Mouse (Mus musculus): ENCODE data around the gene Pebp1. TPM values are rescaled to one million over a fixed set of nuclear protein-coding genes. Genes with fewer than 3 reads are reported as not detected.
A peak's percentile ranks its signal among the peaks of the same experiment; 100 is the strongest.

Gene Pebp1
- polyA plus RNA-seq, 1 experiment from 2014 or later = 1,314 TPM

GRCm38 (mm10) chr5:117279669-117280050 is 7.8 kb downstream of the Pebp1 start:
- WGBS = 84% methylated on average over 4 of the region's 4 CpGs
- peaks cover 42% of the 10 kb centered on the region for H3K36me3 ChIP-seq (ENCODE audit: control insufficient read depth, insufficient read depth, low read length)

GRCm38 (mm10) chr5:117278809-117279668 is 8.4 kb downstream of the Pebp1 start:
- H3K27me3 ChIP-seq (replicated peaks; ENCODE audit: control insufficient read depth, insufficient read depth, low read length) = no peaks in the 10 kb centered on the region
- DNase-seq (ENCODE audit: low spot score) (no peak), ATAC-seq (no peak)
- no peaks in the 10 kb centered on the region; the same call in 1 of the 2 replicates for H3K4me1 ChIP-seq (ENCODE audit: control insufficient read depth, insufficient read depth, low read length)
- H3K36me3 ChIP-seq (ENCODE audit: control insufficient read depth, insufficient read depth, low read length) = peaks cover 37% of the 10 kb centered on the region
- H3K9me3 ChIP-seq (replicated peaks; ENCODE audit: control insufficient read depth, low read length) = no peaks in the 10 kb centered on the region
- no peak overlapping the region for H3K9ac ChIP-seq (ENCODE audit: low read length)
- no peak overlapping the region for H3K27ac ChIP-seq (ENCODE audit: low read depth, low read length)
- 89% methylated on average over 15 of the region's 15 CpGs for WGBS
- H3K4me3 ChIP-seq (ENCODE audit: low read depth, low read length) = no peak overlapping the region
- no peak overlapping the region for H3K4me2 ChIP-seq (ENCODE audit: low read length)

More at GRCm38 (mm10) chr5:117279669-117280050, 7.8 kb downstream of the Pebp1 start:
- Histone ChIP-seq H3K9me3 (replicated peaks; ENCODE audit: control insufficient read depth, low read length) (no peaks in the 10 kb centered on the region), H3K4me1 (ENCODE audit: control insufficient read depth, insufficient read depth, low read length) (peaks cover 5% of the 10 kb centered on the region), H3K4me3 (ENCODE audit: low read depth, low read length) (no peak overlapping the region), H3K9ac (ENCODE audit: low read length) (no peak overlapping the region), H3K4me2 (ENCODE audit: low read length) (no peak overlapping the region), H3K27ac (ENCODE audit: low read depth, low read length) (no peak overlapping the region), H3K27me3 (replicated peaks; ENCODE audit: control insufficient read depth, insufficient read depth, low read length) (no peaks in the 10 kb centered on the region)
- DNase-seq (ENCODE audit: low spot score) (no peak), ATAC-seq (no peak)

GRCm38 (mm10) chr5:117277784-117278183 is 9.6 kb downstream of the Pebp1 start:
- Histone ChIP-seq H3K9me3 (replicated peaks; ENCODE audit: control insufficient read depth, low read length) (no peaks in the 10 kb centered on the region), H3K27me3 (replicated peaks; ENCODE audit: control insufficient read depth, insufficient read depth, low read length) (no peaks in the 10 kb centered on the region), H3K4me1 (ENCODE audit: control insufficient read depth, insufficient read depth, low read length) (no peaks in the 10 kb centered on the region), H3K4me2 (ENCODE audit: low read length) (no peak overlapping the region), H3K27ac (ENCODE audit: low read depth, low read length) (no peak overlapping the region), H3K4me3 (ENCODE audit: low read depth, low read length) (no peak overlapping the region), H3K9ac (ENCODE audit: low read length) (no peak overlapping the region), H3K36me3 (ENCODE audit: control insufficient read depth, insufficient read depth, low read length) (peaks cover 33% of the 10 kb centered on the region)
- WGBS = 95% methylated on average over 6 of the region's 6 CpGs
- ATAC-seq (no peak), DNase-seq (ENCODE audit: low spot score) (no peak)

GRCm38 (mm10) chr5:117274817-117275216 is 12.6 kb downstream of the Pebp1 start:
- peaks cover 10% of the 10 kb centered on the region; the same call in 1 of the 2 replicates for H3K36me3 ChIP-seq (ENCODE audit: control insufficient read depth, insufficient read depth, low read length)
- H3K4me1 ChIP-seq (ENCODE audit: control insufficient read depth, insufficient read depth, low read length) = no peaks in the 10 kb centered on the region
- H3K27me3 ChIP-seq (replicated peaks; ENCODE audit: control insufficient read depth, insufficient read depth, low read length) = no peaks in the 10 kb centered on the region
- 68% methylated on average over 5 of the region's 5 CpGs for WGBS
- H3K27ac ChIP-seq (ENCODE audit: low read depth, low read length) = no peak overlapping the region
- H3K9me3 ChIP-seq (replicated peaks; ENCODE audit: control insufficient read depth, low read length) = no peaks in the 10 kb centered on the region
- DNase-seq (ENCODE audit: low spot score) (peak; percentile 31), ATAC-seq (no peak)
- H3K4me2 ChIP-seq (ENCODE audit: low read length) = no peak overlapping the region
- no peak overlapping the region for H3K9ac ChIP-seq (ENCODE audit: low read length)
- H3K4me3 ChIP-seq (ENCODE audit: low read depth, low read length) = no peak overlapping the region

- H3K4me3 ChIP-seq (ENCODE audit: low read depth, low read length) = no peak overlapping the region
- no peaks in the 10 kb centered on the region for H3K9me3 ChIP-seq (replicated peaks; ENCODE audit: control insufficient read depth, low read length)
- ATAC-seq (no peak), DNase-seq (ENCODE audit: low spot score) (no peak)
- no peak overlapping the region for H3K27ac ChIP-seq (ENCODE audit: low read depth, low read length)
- peaks cover 7% of the 10 kb centered on the region; the same call in 1 of the 2 replicates for H3K36me3 ChIP-seq (ENCODE audit: control insufficient read depth, insufficient read depth, low read length)
- H3K4me2 ChIP-seq (ENCODE audit: low read length) = no peak overlapping the region
- H3K9ac ChIP-seq (ENCODE audit: low read length) = no peak overlapping the region
- H3K4me1 ChIP-seq (ENCODE audit: control insufficient read depth, insufficient read depth, low read length) = no peaks in the 10 kb centered on the region
- 90% methylated on average over 14 of the region's 14 CpGs for WGBS
- H3K27me3 ChIP-seq (replicated peaks; ENCODE audit: control insufficient read depth, insufficient read depth, low read length) = no peaks in the 10 kb centered on the region
These were observed 15.5 kb downstream of the Pebp1 start for GRCm38 (mm10) chr5:117271945-117272344.

GRCm38 (mm10) chr5:117269395-117269794 is 18.0 kb downstream of the Pebp1 start:
- H3K9me3 ChIP-seq (replicated peaks; ENCODE audit: control insufficient read depth, low read length) = no peaks in the 10 kb centered on the region
- H3K4me1 ChIP-seq (ENCODE audit: control insufficient read depth, insufficient read depth, low read length) = no peaks in the 10 kb centered on the region
- no peak overlapping the region for H3K4me2 ChIP-seq (ENCODE audit: low read length)
- H3K27ac ChIP-seq (ENCODE audit: low read depth, low read length) = no peak overlapping the region
- ATAC-seq = no peak
- no peak overlapping the region for H3K9ac ChIP-seq (ENCODE audit: low read length)
- no peaks in the 10 kb centered on the region for H3K27me3 ChIP-seq (replicated peaks; ENCODE audit: control insufficient read depth, insufficient read depth, low read length)
- no peak overlapping the region for H3K4me3 ChIP-seq (ENCODE audit: low read depth, low read length)
- peaks cover 30% of the 10 kb centered on the region for H3K36me3 ChIP-seq (ENCODE audit: control insufficient read depth, insufficient read depth, low read length)
- WGBS = 98% methylated on average over 12 of the region's 12 CpGs
- no peak for DNase-seq (ENCODE audit: low spot score)

- Histone ChIP-seq H3K4me2 (ENCODE audit: low read length) (no peak overlapping the region), H3K27ac (ENCODE audit: low read depth, low read length) (no peak overlapping the region), H3K4me3 (ENCODE audit: low read depth, low read length) (no peak overlapping the region), H3K9me3 (replicated peaks; ENCODE audit: control insufficient read depth, low read length) (peaks cover 1% of the 10 kb centered on the region; the same call in 1 of the 2 replicates), H3K36me3 (ENCODE audit: control insufficient read depth, insufficient read depth, low read length) (peaks cover 33% of the 10 kb centered on the region), H3K27me3 (replicated peaks; ENCODE audit: control insufficient read depth, insufficient read depth, low read length) (no peaks in the 10 kb centered on the region), H3K4me1 (ENCODE audit: control insufficient read depth, insufficient read depth, low read length) (no peaks in the 10 kb centered on the region), H3K9ac (ENCODE audit: low read length) (no peak overlapping the region)
- no peak for ATAC-seq
- no peak for DNase-seq (ENCODE audit: low spot score)
- 39% methylated on average over 5 of the region's 5 CpGs for WGBS
These were observed 18.7 kb downstream of the Pebp1 start for GRCm38 (mm10) chr5:117268749-117269148.

- WGBS = 84% methylated on average over 14 of the region's 14 CpGs
- Histone ChIP-seq H3K9me3 (replicated peaks; ENCODE audit: control insufficient read depth, low read length) (peaks cover 2% of the 10 kb centered on the region; the same call in 1 of the 2 replicates), H3K4me3 (ENCODE audit: low read depth, low read length) (no peak overlapping the region), H3K27me3 (replicated peaks; ENCODE audit: control insufficient read depth, insufficient read depth, low read length) (no peaks in the 10 kb centered on the region), H3K4me2 (ENCODE audit: low read length) (no peak overlapping the region), H3K9ac (ENCODE audit: low read length) (no peak overlapping the region), H3K36me3 (ENCODE audit: control insufficient read depth, insufficient read depth, low read length) (peaks cover 42% of the 10 kb centered on the region), H3K27ac (ENCODE audit: low read depth, low read length) (no peak overlapping the region), H3K4me1 (ENCODE audit: control insufficient read depth, insufficient read depth, low read length) (no peaks in the 10 kb centered on the region)
- DNase-seq (ENCODE audit: low spot score) = no peak
- no peak for ATAC-seq
These were observed 19.5 kb downstream of the Pebp1 start for GRCm38 (mm10) chr5:117267913-117268312.

- H3K9ac ChIP-seq (ENCODE audit: low read length) = no peak overlapping the region
- ATAC-seq (no peak), DNase-seq (ENCODE audit: low spot score) (no peak)
- no peaks in the 10 kb centered on the region for H3K4me1 ChIP-seq (ENCODE audit: control insufficient read depth, insufficient read depth, low read length)
- H3K27me3 ChIP-seq (replicated peaks; ENCODE audit: control insufficient read depth, insufficient read depth, low read length) = no peaks in the 10 kb centered on the region
- H3K4me2 ChIP-seq (ENCODE audit: low read length) = no peak overlapping the region
- H3K9me3 ChIP-seq (replicated peaks; ENCODE audit: control insufficient read depth, low read length) = peaks cover 2% of the 10 kb centered on the region; the same call in 1 of the 2 replicates
- peaks cover 53% of the 10 kb centered on the region for H3K36me3 ChIP-seq (ENCODE audit: control insufficient read depth, insufficient read depth, low read length)
- WGBS = 40% methylated on average over 5 of the region's 5 CpGs
- H3K27ac ChIP-seq (ENCODE audit: low read depth, low read length) = no peak overlapping the region
- H3K4me3 ChIP-seq (ENCODE audit: low read depth, low read length) = no peak overlapping the region
These were observed 22.7 kb downstream of the Pebp1 start for GRCm38 (mm10) chr5:117264701-117265100.

Measured in forebrain, embryonic 14.5 days (tissue).